Mouse (Mus musculus) MEL (cell line): ENCODE measurements at regions not wholly inside any gene's neighbourhood (a gene's known extent, or its start where the extent isn't known, plus 50 kb on each side); places are given as distances from the start of the nearest gene placed in this dataset.

Source experiments
- DNase-seq: peaks from one replicate; pipeline ENCODE4 v3.0.0; 2011; ENCODE audit warnings: low read depth, low spot score
- H3K27ac ChIP-seq: 2 replicates; pipeline ENCODE4 v1.5.1; 2012; ENCODE audit warnings: low read depth, mild to moderate bottlenecking, control low read depth, low read length, moderate library complexity; ENCODE audit not compliant: control insufficient read depth
- H3K27me3 ChIP-seq, 2 experiments: fragments of 150-350 bp in 1 of 2; sonication (generic) in 1 of 2; 2 replicates each; pipeline ENCODE4 v1.6.1; 2012; ENCODE audit warnings: low read length in 2 of 2, mild to moderate bottlenecking in 2 of 2, improper control_type of control experiment in 1 of 2, moderate library complexity in 1 of 2; ENCODE audit not compliant: insufficient read depth in 2 of 2, control insufficient read depth in 1 of 2
- H3K36me3 ChIP-seq, 2 experiments: 2 replicates each; pipeline ENCODE4 v1.6.1; 2012 to 2014; ENCODE audit warnings: low read length in 2 of 2, improper control_type of control experiment in 1 of 2, inconsistent platforms in 1 of 2, mild to moderate bottlenecking in 1 of 2; ENCODE audit not compliant: insufficient read depth in 2 of 2, control insufficient read depth in 1 of 2
- H3K4me1 ChIP-seq, 2 experiments: fragments of 150-350 bp in 1 of 2; sonication (generic) in 1 of 2; 2 replicates each; pipeline ENCODE4 v1.6.1; 2012; ENCODE audit warnings: low read length in 2 of 2, improper control_type of control experiment in 1 of 2, mild to moderate bottlenecking in 1 of 2; ENCODE audit not compliant: insufficient read depth in 2 of 2, control insufficient read depth in 1 of 2
- H3K4me3 ChIP-seq, 2 experiments: fragments of 150-350 bp in 1 of 2; sonication (generic) in 1 of 2; 2 replicates each; pipeline ENCODE4 v1.5.1; 2012; ENCODE audit warnings: low read depth in 2 of 2, low read length in 2 of 2, mild to moderate bottlenecking in 2 of 2, moderate library complexity in 2 of 2, control low read depth in 1 of 2, improper control_type of control experiment in 1 of 2; ENCODE audit not compliant: control insufficient read depth in 1 of 2, insufficient read depth in 1 of 2
- H3K79me2 ChIP-seq: 2 replicates; pipeline ENCODE4 v1.6.1; 2012; ENCODE audit warnings: mild to moderate bottlenecking, low read length, moderate library complexity; ENCODE audit not compliant: control insufficient read depth, poor library complexity, insufficient read depth
- H3K9ac ChIP-seq: 2 replicates; pipeline ENCODE4 v1.6.1; 2012; ENCODE audit warnings: low read depth, mild to moderate bottlenecking, control low read depth, low read length, moderate library complexity; ENCODE audit not compliant: control insufficient read depth, poor library complexity, severe bottlenecking
- H3K9me3 ChIP-seq: fragments of 150-350 bp; sonication (generic); replicated peaks from 2 replicates; pipeline ENCODE4 v1.6.1; 2012; ENCODE audit warnings: mild to moderate bottlenecking, low read length, improper control_type of control experiment, moderate library complexity; ENCODE audit not compliant: insufficient read depth
- BHLHE40 ChIP-seq: IDR thresholded peaks from 2 replicates; pipeline ENCODE4 v1.6.1; 2012; ENCODE audit warnings: low read depth, mild to moderate bottlenecking, inconsistent platforms, low read length, improper control_type of control experiment, borderline replicate concordance
- CHD1 ChIP-seq: IDR thresholded peaks from 2 replicates; pipeline ENCODE4 v1.6.1; 2012; ENCODE audit warnings: low read depth, mild to moderate bottlenecking, inconsistent platforms, low read length, improper control_type of control experiment
- CHD2 ChIP-seq: IDR thresholded peaks from 2 replicates; pipeline ENCODE4 v1.6.1; 2011; ENCODE audit warnings: low read length, improper control_type of control experiment
- CTCF ChIP-seq, 3 experiments: IDR thresholded peaks in 2 of 3; conservative IDR thresholded peaks in 1 of 3; 2 replicates each; pipeline ENCODE4 v1.5.1; 2011 to 2012; ENCODE audit warnings: low read length in 3 of 3, low read depth in 2 of 3, mild to moderate bottlenecking in 2 of 3, improper control_type of control experiment in 1 of 3, inconsistent platforms in 1 of 3, mixed read lengths in 1 of 3, moderate library complexity in 1 of 3; ENCODE audit not compliant: control insufficient read depth in 1 of 3, insufficient read depth in 1 of 3, poor library complexity in 1 of 3, severe bottlenecking in 1 of 3
- E2F4 ChIP-seq: IDR thresholded peaks from 2 replicates; pipeline ENCODE4 v1.6.1; 2011; ENCODE audit warnings: low read depth, low read length, improper control_type of control experiment, borderline replicate concordance
- ELF1 ChIP-seq: IDR thresholded peaks from 2 replicates; pipeline ENCODE4 v1.6.1; 2014; ENCODE audit warnings: low read depth, mild to moderate bottlenecking, inconsistent platforms, low read length, improper control_type of control experiment, moderate library complexity
- EP300 ChIP-seq, 2 experiments: IDR thresholded peaks; 2 replicates each; pipeline ENCODE4 v1.6.1; 2011; ENCODE audit warnings: improper control_type of control experiment in 2 of 2, low read length in 2 of 2, low read depth in 1 of 2, mild to moderate bottlenecking in 1 of 2
- ETS1 ChIP-seq: IDR thresholded peaks from 2 replicates; pipeline ENCODE4 v1.6.1; 2012; ENCODE audit warnings: low read depth, mild to moderate bottlenecking, inconsistent platforms, low read length, improper control_type of control experiment, moderate library complexity
- KAT2A ChIP-seq: conservative IDR thresholded peaks from 2 replicates; pipeline ENCODE4 v1.6.1; 2012; ENCODE audit warnings: low read depth, low read length, improper control_type of control experiment, inconsistent platforms
- MAX ChIP-seq: IDR thresholded peaks from 2 replicates; pipeline ENCODE4 v1.6.1; 2011; ENCODE audit warnings: low read length, improper control_type of control experiment
- MAZ ChIP-seq: IDR thresholded peaks from 2 replicates; pipeline ENCODE4 v1.6.1; 2012; ENCODE audit warnings: low read depth, mild to moderate bottlenecking, inconsistent platforms, low read length, improper control_type of control experiment
- MYB ChIP-seq: IDR thresholded peaks from 2 replicates; pipeline ENCODE4 v1.6.1; 2011; ENCODE audit warnings: mild to moderate bottlenecking, low read depth, low read length, improper control_type of control experiment
- NELFE ChIP-seq: IDR thresholded peaks from 2 replicates; pipeline ENCODE4 v1.6.1; 2011; ENCODE audit warnings: low read depth, low read length, improper control_type of control experiment
- NRF1 ChIP-seq: IDR thresholded peaks from 2 replicates; pipeline ENCODE4 v1.6.1; 2014; ENCODE audit warnings: low read depth, mild to moderate bottlenecking, inconsistent platforms, low read length, improper control_type of control experiment, moderate library complexity; ENCODE audit not compliant: poor library complexity, insufficient read depth, severe bottlenecking
- POLR2A ChIP-seq, 2 experiments: IDR thresholded peaks; 2 replicates each; pipeline ENCODE4 v1.6.1; 2011 to 2012; ENCODE audit warnings: low read length in 2 of 2, mild to moderate bottlenecking in 2 of 2, control low read depth in 1 of 2, improper control_type of control experiment in 1 of 2, low read depth in 1 of 2, moderate library complexity in 1 of 2; ENCODE audit not compliant: control insufficient read depth in 1 of 2, insufficient read depth in 1 of 2, poor library complexity in 1 of 2
- POLR2AphosphoS5 ChIP-seq: IDR thresholded peaks from 2 replicates; pipeline ENCODE4 v1.6.1; 2012; ENCODE audit warnings: low read depth, borderline replicate concordance, mild to moderate bottlenecking, inconsistent platforms, low read length, moderate library complexity, mixed read lengths
- RAD21 ChIP-seq: IDR thresholded peaks from 2 replicates; pipeline ENCODE4 v1.6.1; 2011; ENCODE audit warnings: mild to moderate bottlenecking, low read depth, low read length, improper control_type of control experiment
- SIN3A ChIP-seq: IDR thresholded peaks from 2 replicates; pipeline ENCODE4 v1.6.1; 2012; ENCODE audit warnings: low read length, improper control_type of control experiment, inconsistent platforms
- SMC3 ChIP-seq: IDR thresholded peaks from 2 replicates; pipeline ENCODE4 v1.6.1; 2011; ENCODE audit warnings: low read depth, low read length, improper control_type of control experiment
- TAL1 ChIP-seq: IDR thresholded peaks from 2 replicates; pipeline ENCODE4 v1.6.1; 2012; ENCODE audit warnings: mild to moderate bottlenecking, inconsistent platforms, low read length, moderate library complexity, mixed read lengths
- TCF12 ChIP-seq: IDR thresholded peaks from 2 replicates; pipeline ENCODE4 v1.6.1; 2014; ENCODE audit warnings: low read depth, mild to moderate bottlenecking, inconsistent platforms, low read length, improper control_type of control experiment, moderate library complexity
- USF2 ChIP-seq, 2 experiments: IDR thresholded peaks; 2 replicates each; pipeline ENCODE4 v1.6.1; 2011 to 2012; ENCODE audit warnings: improper control_type of control experiment in 2 of 2, low read length in 2 of 2, borderline replicate concordance in 1 of 2, inconsistent platforms in 1 of 2, low read depth in 1 of 2, mild to moderate bottlenecking in 1 of 2; ENCODE audit not compliant: insufficient read depth in 1 of 2
- ZC3H11A ChIP-seq: IDR thresholded peaks from 2 replicates; pipeline ENCODE4 v1.6.1; 2012; ENCODE audit warnings: low read depth, mild to moderate bottlenecking, inconsistent platforms, low read length, improper control_type of control experiment
- ZKSCAN1 ChIP-seq: IDR thresholded peaks from 2 replicates; pipeline ENCODE4 v1.6.1; 2012; ENCODE audit warnings: low read depth, mild to moderate bottlenecking, inconsistent platforms, low read length, improper control_type of control experiment, moderate library complexity
- ZNF384 ChIP-seq: IDR thresholded peaks from 2 replicates; pipeline ENCODE4 v1.6.1; 2012; ENCODE audit warnings: low read depth, mild to moderate bottlenecking, inconsistent platforms, low read length, improper control_type of control experiment

- H3K27ac ChIP-seq = no peak overlapping the region
- no peak overlapping the region for H3K4me3 ChIP-seq
- no peaks in the 10 kb centered on the region for H3K27me3 ChIP-seq
- H3K36me3 ChIP-seq = no peaks in the 10 kb centered on the region
- H3K79me2 ChIP-seq = no peaks in the 10 kb centered on the region
- no peaks in the 10 kb centered on the region for H3K4me1 ChIP-seq
- DNase-seq = no peak
- H3K9me3 ChIP-seq = no peaks in the 10 kb centered on the region
- TF ChIP-seq POLR2AphosphoS5 (no peak), ZKSCAN1 (no peak), MAX (no peak), E2F4 (no peak), ZC3H11A (no peak), ELF1 (no peak), MYB (no peak), MAZ (no peak), RAD21 (no peak), NELFE (no peak), NRF1 (no peak), SIN3A (no peak), ETS1 (no peak)
- TF ChIP-seq, all 39 proteins: peak for 0
- no peak overlapping the region for H3K9ac ChIP-seq
These were observed 365.3 kb downstream of the 9430069I07Rik start for GRCm38 (mm10) chr15:33992383-33992782.

DNA sequence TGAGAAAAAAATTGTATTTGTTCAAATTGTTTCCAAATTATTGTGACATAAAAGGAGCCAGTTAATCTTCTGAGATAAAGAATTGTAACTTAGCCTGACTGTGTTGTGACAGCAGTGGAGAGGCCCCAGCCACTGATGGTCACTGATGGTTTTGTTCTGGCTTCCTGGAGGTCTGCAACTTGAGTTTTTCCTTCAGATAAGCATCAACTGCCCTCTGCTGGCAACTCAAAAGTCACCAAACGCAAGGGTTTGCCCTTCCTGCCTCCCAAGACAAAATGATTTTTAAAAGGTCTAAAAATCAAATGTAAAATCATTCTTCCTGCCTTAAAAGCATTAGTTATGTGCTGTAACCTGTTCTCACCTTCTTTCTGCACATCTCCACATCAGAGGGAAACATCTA lies 382.6 kb downstream of the 9430069I07Rik start:
- no peaks in the 10 kb centered on the region for H3K4me1 ChIP-seq
- TF ChIP-seq RAD21 (peak; percentile 35), KAT2A (no peak), E2F4 (no peak), SIN3A (no peak), MYB (no peak), CHD2 (no peak), NELFE (no peak), USF2 (IDR thresholded peaks at IDR 0.05; ENCODE audit: borderline replicate concordance in 1 of 2, insufficient read depth in 1 of 2, low read depth in 1 of 2, low read length in 2 of 2) (no peak), SMC3 (peak; percentile 28; the same call in 1 of the 2 replicates), CHD1 (no peak), TCF12 (no peak), EP300 (IDR thresholded peaks at IDR 0.05; ENCODE audit: low read depth in 1 of 2, low read length in 2 of 2) (no peak), MAX (no peak), CTCF (IDR thresholded peaks at IDR 0.05 in 2 of 3, conservative IDR thresholded peaks at IDR 0.05 in 1 of 3; ENCODE audit: control insufficient read depth in 1 of 3, insufficient read depth in 1 of 3, low read depth in 2 of 3, low read length in 3 of 3, poor library complexity in 1 of 3, severe bottlenecking in 1 of 3) (peak in 1 of 3 experiments; percentile 24; a peak in 1 of 6 replicates), POLR2A (IDR thresholded peaks at IDR 0.05; ENCODE audit: control insufficient read depth in 1 of 2, insufficient read depth in 1 of 2, low read depth in 1 of 2, low read length in 2 of 2, poor library complexity in 1 of 2) (no peak), POLR2AphosphoS5 (no peak), ZNF384 (no peak), BHLHE40 (no peak), TAL1 (no peak), ZC3H11A (no peak), ELF1 (no peak)
- TF ChIP-seq, all 39 proteins: peak for 3
- Histone ChIP-seq H3K9ac (no peak overlapping the region), H3K4me3 (no peak overlapping the region), H3K36me3 (no peaks in the 10 kb centered on the region), H3K9me3 (no peaks in the 10 kb centered on the region), H3K79me2 (no peaks in the 10 kb centered on the region), H3K27me3 (no peaks in the 10 kb centered on the region), H3K27ac (no peak overlapping the region)
- DNase-seq = no peak
